Mouse (Mus musculus) heart, embryonic 16.5 days (tissue): ENCODE measurements at regions not wholly inside any gene's neighbourhood (a gene's known extent, or its start where the extent isn't known, plus 50 kb on each side); places are given as distances from the start of the nearest gene placed in this dataset.

ENCODE experiments used
- ATAC-seq: fragments of 200-750 bp; cut with Nextera tagmentation; replicated peaks from 2 replicates; pipeline ENCODE4 v1.8.0; 2017; ENCODE audit warnings: moderate number of reproducible peaks; ENCODE audit not compliant: insufficient read depth, low FRiP score; ENCODE audit errors: extremely low read depth
- H3K27ac ChIP-seq: fragments of 300-500 bp; sonication (generic); 2 replicates; pipeline ENCODE4 v1.5.1; 2014; ENCODE audit warnings: mild to moderate bottlenecking, low read length, control low read depth, moderate library complexity
- H3K27me3 ChIP-seq: fragments of 300-500 bp; sonication (generic); 2 replicates; pipeline ENCODE4 v1.6.1; 2014; ENCODE audit warnings: low read length, mixed read lengths; ENCODE audit not compliant: control insufficient read depth, insufficient read depth
- H3K36me3 ChIP-seq: fragments of 300-500 bp; sonication (generic); 2 replicates; pipeline ENCODE4 v1.6.1; 2014; ENCODE audit not compliant: control insufficient read depth, insufficient read depth
- H3K4me1 ChIP-seq: fragments of 300-500 bp; sonication (generic); 2 replicates; pipeline ENCODE4 v1.6.1; 2014; ENCODE audit warnings: low read length, mixed read lengths; ENCODE audit not compliant: control insufficient read depth, insufficient read depth
- H3K4me2 ChIP-seq: fragments of 300-500 bp; sonication (generic); 2 replicates; pipeline ENCODE4 v1.6.1; 2014; ENCODE audit warnings: low read depth, mild to moderate bottlenecking, control low read depth, low read length
- H3K4me3 ChIP-seq: fragments of 300-500 bp; sonication (generic); 2 replicates; pipeline ENCODE4 v1.5.1; 2014; ENCODE audit warnings: mild to moderate bottlenecking, control low read depth, low read length
- H3K9ac ChIP-seq: fragments of 300-500 bp; sonication (generic); 2 replicates; pipeline ENCODE4 v1.6.1; 2014; ENCODE audit warnings: low read length, control low read depth
- H3K9me3 ChIP-seq: fragments of 300-500 bp; sonication (generic); replicated peaks from 2 replicates; pipeline ENCODE4 v1.6.1; 2016; ENCODE audit warnings: low read length; ENCODE audit not compliant: control insufficient read depth
- WGBS: fragments of 180-500 bp; shearing (Covaris S2); extraction: QIAGEN DNeasy Blood & Tissue Kit; methylation state at CpG from one replicate; pipeline ENCODE4 v1.1.7; 2014; 5-methylcytosine and 5-hydroxymethylcytosine counted together

DNA sequence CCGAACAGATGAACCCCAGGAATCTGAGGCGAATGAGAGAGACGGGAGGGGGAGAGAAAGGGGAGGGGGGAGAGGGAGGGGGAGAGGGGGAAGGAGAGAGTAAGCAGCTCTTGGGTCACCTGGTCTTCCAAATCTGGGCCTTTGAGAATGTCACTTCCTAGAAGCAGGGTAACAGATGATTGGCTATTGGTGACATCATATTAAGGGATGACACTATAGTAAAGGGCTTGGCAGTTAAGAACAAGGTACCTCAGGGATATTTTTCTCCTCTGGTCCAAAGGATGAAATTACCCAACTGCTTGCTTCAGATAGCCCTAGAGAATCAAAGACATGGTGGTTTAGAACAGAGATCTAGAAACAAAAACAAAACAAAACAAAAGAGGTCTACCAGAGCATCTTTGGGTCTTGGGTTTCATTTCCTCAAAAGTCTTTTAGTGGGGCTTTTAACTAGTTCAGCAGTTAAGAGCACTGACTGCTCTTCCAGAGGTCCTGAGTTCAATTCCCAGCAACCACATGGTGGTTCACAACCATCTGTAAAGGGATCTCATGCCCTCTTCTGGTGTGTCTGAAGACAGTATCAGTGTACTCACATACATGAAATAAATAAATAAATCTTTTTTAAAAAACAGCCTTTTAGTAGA, 97.6 kb upstream of the Gnao1 start:
- WGBS, result 81% methylated on average over 3 of the region's 3 CpGs
- no peaks in the 10 kb centered on the region for H3K9me3 ChIP-seq
- no peak overlapping the region for H3K4me3 ChIP-seq
- H3K36me3 ChIP-seq, result no peaks in the 10 kb centered on the region
- no peaks in the 10 kb centered on the region for H3K27me3 ChIP-seq
- no peak overlapping the region for H3K9ac ChIP-seq
- no peak for ATAC-seq
- no peak overlapping the region for H3K4me2 ChIP-seq
- H3K27ac ChIP-seq, result no peak overlapping the region
- H3K4me1 ChIP-seq, result no peaks in the 10 kb centered on the region

DNA sequence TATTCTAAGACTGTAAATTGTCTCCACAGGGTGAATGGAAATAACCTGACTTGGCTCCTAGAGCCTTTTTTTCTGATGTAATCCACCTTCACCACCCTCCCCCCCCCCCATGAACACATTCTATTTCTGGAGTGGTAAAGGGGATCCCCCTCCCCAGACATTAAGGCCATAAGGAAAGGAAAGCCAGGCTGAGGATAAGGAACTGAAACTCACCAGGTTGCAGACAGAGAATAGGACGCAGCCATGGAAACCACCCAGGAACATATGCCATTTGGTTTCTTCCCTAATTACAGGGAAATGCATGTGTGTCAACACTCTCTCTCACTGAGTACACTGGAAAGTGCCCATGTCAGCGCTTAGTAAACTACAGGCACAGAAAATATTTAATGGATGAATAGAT, 96.5 kb upstream of the Gnao1 start:
- Histone ChIP-seq H3K4me1 (no peaks in the 10 kb centered on the region), H3K36me3 (no peaks in the 10 kb centered on the region), H3K27ac (no peak overlapping the region), H3K9me3 (peaks cover 2% of the 10 kb centered on the region; the same call in 1 of the 2 replicates), H3K4me3 (no peak overlapping the region), H3K9ac (no peak overlapping the region), H3K4me2 (no peak overlapping the region), H3K27me3 (no peaks in the 10 kb centered on the region)
- 69% methylated on average over 2 of the region's 2 CpGs for WGBS
- ATAC-seq, result no peak

DNA sequence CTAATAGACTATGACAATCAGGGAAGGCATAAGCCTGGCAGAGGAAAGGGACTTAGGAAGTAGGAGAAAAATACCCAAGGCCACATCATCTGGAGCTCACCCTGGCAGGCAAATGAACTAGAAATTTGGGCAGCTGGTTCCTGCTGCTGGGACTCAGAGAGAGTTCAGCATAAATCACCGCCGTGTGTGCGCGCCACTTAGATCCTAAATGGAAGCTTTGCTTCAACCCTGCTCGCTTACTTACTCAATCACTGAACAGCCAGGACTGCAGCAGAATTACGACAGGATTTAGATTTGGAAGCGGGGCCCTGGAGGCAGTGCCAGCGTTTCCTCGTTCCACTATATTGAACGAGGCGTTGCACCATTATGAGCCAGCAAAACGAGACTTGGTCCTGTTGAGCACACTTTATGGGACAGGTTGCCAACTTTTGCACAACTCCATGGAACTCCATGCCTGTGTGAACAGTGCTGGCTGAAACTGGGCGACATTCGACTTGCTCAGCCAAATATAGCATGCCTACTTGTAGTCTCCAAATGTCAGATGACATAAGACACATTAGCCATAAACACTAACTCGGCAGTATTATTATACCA, 84.8 kb upstream of the Gnao1 start:
- no peak overlapping the region for H3K4me3 ChIP-seq
- no peaks in the 10 kb centered on the region for H3K9me3 ChIP-seq
- H3K4me1 ChIP-seq, result no peaks in the 10 kb centered on the region
- no peaks in the 10 kb centered on the region for H3K36me3 ChIP-seq
- 81% methylated on average over 15 of the region's 15 CpGs for WGBS
- H3K27me3 ChIP-seq, result no peaks in the 10 kb centered on the region
- no peak overlapping the region for H3K4me2 ChIP-seq
- ATAC-seq, result no peak
- no peak overlapping the region for H3K27ac ChIP-seq
- no peak overlapping the region for H3K9ac ChIP-seq

DNA sequence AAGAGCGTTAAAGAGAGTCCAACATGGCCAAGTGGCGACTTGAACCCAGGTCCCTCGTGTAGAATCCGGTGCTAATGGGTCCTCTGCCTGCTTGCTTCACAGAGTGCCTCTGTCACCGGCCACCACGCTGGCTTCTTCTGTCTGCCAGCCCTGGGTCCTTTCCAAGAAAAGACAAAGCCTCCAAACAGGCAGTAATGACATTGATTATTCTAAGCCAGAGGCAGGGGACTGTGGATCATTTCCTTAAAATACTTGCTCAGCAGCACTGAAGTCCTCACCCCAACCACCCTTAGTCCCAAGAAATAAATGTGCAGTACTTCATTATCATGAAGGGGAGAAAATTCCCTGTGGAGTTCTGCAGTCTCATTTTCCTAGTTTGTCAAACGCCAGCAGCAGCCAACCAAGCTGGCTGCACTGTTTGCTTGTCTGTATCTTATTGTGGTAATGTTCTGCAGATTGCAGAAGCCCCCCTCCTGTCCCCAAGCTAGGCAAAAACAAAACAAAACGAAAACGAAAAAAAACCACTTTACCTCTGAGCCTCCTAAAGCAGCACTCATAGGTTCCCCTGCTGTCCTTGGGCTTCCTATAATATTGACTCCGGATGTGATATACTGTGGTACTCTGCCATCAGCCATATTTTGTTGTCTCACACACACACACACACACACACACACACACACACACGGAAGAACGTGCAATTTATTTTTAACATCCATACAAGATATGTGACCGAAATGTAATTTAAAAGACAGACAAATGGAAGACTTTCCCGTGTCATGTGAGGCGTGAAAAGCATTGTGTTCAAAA, 80.4 kb upstream of the Gnao1 start:
- Histone ChIP-seq H3K36me3 (no peaks in the 10 kb centered on the region), H3K4me1 (peaks cover 11% of the 10 kb centered on the region), H3K4me2 (no peak overlapping the region), H3K27me3 (no peaks in the 10 kb centered on the region), H3K27ac (no peak overlapping the region), H3K9me3 (0 out of 2 replicates have a peak, but pooled peaks cover 3% of the 10 kb centered on the region), H3K4me3 (no peak overlapping the region), H3K9ac (no peak overlapping the region)
- WGBS, result 70% methylated on average over 15 of the region's 15 CpGs
- no peak for ATAC-seq

DNA sequence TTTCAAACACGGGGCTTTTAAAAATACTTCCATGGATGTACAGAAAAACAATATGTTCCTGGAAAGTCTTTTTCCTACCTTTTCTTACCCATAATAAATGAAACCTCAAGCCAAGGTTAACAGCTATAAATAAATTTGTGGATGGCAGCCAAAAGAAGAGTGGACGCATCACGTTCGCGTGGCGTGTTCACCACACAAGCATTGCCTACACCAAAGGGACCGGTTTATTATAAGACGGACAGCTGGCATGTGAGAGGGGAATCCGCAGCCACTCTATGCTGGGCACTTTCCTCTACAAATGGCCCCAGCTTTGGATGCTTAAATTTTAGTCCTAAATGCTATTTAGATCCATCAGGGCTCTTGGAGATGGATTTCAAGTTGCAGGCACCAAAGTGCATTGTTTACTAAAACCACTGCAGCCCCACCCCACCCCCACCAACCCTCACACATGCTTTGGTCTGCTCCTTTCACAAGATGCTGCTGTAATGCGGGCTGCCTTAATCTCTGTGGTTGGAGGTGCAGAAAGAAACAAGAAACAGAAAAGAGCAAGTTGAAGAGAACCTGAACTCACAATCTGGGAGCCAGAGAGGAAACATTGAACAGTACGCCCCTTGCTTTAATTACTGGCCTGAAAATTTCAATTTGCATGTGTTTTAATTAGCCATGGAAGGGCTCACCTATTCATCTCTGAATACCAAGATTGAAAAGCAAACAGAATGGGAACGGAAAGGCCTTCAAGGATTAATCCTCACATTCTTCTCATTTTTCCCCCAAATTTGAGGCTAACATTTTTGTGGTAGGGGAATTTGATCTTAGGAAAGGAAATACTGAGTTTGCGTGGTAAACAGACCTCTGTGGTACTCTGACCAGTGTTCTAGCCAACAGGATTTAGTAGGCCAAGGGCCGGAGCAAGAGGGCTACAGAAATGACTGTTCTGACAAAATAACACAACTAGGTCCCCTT, 78.7 kb upstream of the Gnao1 start:
- Histone ChIP-seq H3K4me3 (no peak overlapping the region), H3K36me3 (no peaks in the 10 kb centered on the region), H3K27me3 (no peaks in the 10 kb centered on the region), H3K4me2 (no peak overlapping the region), H3K27ac (no peak overlapping the region), H3K9ac (no peak overlapping the region), H3K4me1 (peaks cover 23% of the 10 kb centered on the region), H3K9me3 (0 out of 2 replicates have a peak, but pooled peaks cover 3% of the 10 kb centered on the region)
- 64% methylated on average over 14 of the region's 14 CpGs for WGBS
- no peak for ATAC-seq

DNA sequence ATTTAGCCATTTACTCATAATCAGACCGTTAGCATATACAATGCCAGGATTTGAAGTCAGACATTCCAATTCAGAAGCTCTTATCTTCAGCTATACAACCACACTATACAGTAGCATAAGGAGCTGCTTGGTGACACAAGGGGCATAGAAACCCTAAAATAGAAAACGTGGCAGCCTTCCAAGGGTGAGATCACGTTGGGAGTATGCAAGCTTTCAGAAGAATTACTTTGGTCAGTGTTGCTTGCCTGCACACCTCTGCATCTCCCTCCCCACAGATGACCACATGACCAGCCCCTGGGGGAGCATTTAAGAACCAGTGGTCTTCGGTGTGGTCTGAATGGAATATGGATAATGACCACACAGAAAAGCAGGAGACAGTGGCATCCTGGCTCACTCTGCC, 74.9 kb upstream of the Gnao1 start:
- Histone ChIP-seq H3K9ac (no peak overlapping the region), H3K4me2 (no peak overlapping the region), H3K27ac (peak overlapping the region; percentile 79), H3K9me3 (0 out of 2 replicates have a peak, but pooled peaks cover 3% of the 10 kb centered on the region), H3K27me3 (no peaks in the 10 kb centered on the region), H3K4me1 (peaks cover 23% of the 10 kb centered on the region), H3K4me3 (no peak overlapping the region), H3K36me3 (no peaks in the 10 kb centered on the region)
- peak; percentile 83 for ATAC-seq
- WGBS, result 20% methylated on average over 4 of the region's 4 CpGs

DNA sequence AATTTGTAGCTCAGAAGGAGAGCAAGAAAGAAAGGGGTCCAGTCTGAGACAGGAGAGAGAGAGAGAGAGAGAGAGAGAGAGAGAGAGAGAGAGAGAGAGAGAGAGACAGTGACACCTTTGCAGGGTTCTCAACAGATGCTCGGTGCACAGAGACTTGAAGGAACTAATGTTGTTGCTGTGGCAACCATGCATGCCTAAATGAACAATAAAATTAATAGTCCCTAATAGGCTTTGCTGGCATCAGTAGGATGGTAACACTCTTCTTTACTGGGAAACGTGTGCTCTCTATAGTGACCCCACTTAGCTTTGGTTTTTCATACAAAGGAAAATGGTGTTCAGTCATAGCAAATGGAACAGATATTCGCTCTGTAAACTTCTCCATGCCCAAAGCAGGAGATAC, 69.5 kb upstream of the Gnao1 start:
- no peaks in the 10 kb centered on the region for H3K9me3 ChIP-seq
- no peak overlapping the region for H3K4me3 ChIP-seq
- no peaks in the 10 kb centered on the region for H3K36me3 ChIP-seq
- H3K9ac ChIP-seq, result no peak overlapping the region
- no peak for ATAC-seq
- 82% methylated on average over 3 of the region's 3 CpGs for WGBS
- peaks cover 2% of the 10 kb centered on the region for H3K4me1 ChIP-seq
- H3K4me2 ChIP-seq, result no peak overlapping the region
- no peaks in the 10 kb centered on the region for H3K27me3 ChIP-seq
- H3K27ac ChIP-seq, result no peak overlapping the region

DNA sequence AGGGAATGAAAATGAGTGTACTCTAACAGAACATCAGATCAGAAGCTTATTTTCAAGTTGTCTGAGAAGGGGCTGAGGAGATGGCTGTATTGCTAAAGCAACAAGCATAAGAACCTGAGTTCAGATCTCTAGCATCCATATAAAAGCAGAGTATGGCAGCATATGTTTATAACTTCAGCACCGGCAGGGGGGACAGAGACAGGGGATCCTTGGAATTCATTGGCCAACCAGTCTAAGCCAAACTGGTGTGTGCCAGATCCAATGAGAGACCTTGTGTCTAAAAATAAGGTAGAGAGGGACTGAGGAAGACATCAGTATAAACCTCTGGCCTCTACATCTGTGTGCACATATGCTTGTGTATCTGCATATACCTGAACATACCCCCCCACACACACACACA, 61.0 kb upstream of the Gnao1 start:
- H3K27ac ChIP-seq, result no peak overlapping the region

More for the DNA sequence above, 61.0 kb upstream of the Gnao1 start:
- ATAC-seq, result no peak
- H3K4me2 ChIP-seq, result no peak overlapping the region
- no peaks in the 10 kb centered on the region for H3K4me1 ChIP-seq
- no peak overlapping the region for H3K4me3 ChIP-seq
- H3K27me3 ChIP-seq, result no peaks in the 10 kb centered on the region
- H3K9ac ChIP-seq, result no peak overlapping the region
- H3K36me3 ChIP-seq, result no peaks in the 10 kb centered on the region
- no peaks in the 10 kb centered on the region for H3K9me3 ChIP-seq
- 53% methylated on average over 1 of the region's 1 CpGs for WGBS
